Mouse (Mus musculus): ENCODE data around the gene Oxsr1. TPM values are rescaled to one million over a fixed set of nuclear protein-coding genes. Genes with fewer than 3 reads are reported as not detected.
A peak's percentile ranks its signal among the peaks of the same experiment; 100 is the strongest.

Gene Oxsr1
- polyA plus RNA-seq, 1 experiment from 2014 or later: 3.8 TPM

DNA sequence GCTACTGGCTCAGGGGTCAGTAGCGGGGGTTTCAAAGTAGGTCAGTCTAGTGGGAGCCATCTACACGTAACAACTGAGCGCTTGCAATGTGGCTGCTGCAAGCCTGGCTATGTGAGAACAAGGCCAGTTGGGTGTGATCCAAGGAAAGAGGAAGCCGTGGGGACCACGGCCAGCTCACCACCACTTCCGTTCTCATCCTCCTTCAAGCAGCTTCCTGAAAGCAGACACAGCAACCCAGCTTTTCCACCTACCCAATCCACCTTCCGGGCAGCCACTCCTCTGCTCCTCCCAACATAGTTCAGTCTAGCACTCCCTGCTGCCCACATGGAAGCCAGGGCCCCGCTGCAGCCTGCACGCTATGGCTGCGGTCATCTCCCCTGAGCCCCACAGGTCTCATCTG lies 12.1 kb upstream of the Oxsr1 start:
- Histone ChIP-seq H3K9ac (replicated peaks) (no peak overlapping the region), H3K4me2 (ENCODE audit: low read depth, low read length) (peak overlapping the region; percentile 2; the same call in 1 of the 2 replicates)
- WGBS (ENCODE audit: insufficient replicate concordance): 19% methylated on average over 10 of the region's 10 CpGs

DNA sequence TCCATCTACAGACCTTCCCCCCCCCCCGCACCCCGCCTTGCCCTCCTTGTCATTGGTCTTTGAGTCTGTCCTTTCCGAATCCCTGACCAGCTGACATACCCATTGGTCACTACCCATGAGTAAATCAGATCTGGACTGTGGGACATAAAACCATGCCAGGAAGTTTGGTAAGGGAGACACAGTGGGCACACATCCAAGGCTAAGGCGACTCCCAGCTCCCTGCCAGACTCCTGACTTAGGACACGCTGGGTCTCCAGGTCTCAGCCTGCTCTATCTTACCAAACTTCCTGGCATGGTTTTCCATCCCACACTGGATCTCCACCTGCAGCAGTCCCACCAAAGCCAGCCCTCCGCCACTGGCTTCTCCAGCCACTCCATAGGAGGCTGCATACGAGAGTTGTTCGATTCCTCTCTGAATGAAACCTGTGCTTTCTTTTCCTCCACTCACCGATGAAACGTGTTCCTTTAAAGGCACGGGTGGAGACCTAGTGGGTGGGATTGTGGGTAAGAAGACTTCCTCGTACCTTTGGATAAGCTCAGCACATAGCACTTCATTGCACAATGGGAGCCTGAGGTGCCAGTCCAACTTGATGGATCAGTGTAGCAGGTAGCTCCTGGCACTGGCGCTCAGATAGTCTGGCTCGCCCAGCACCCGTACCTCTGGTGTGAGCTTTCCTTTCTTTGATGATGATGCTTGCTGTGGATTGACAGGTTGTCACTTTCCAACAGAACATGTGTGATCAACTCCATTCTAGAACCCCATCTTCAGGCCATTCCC lies 8.1 kb upstream of the Oxsr1 start:
- Histone ChIP-seq H3K4me1 (ENCODE audit: insufficient read depth) (peaks cover 5% of the 10 kb centered on the region; the same call in 1 of the 2 replicates), H3K9me3 (ENCODE audit: low read length) (no peaks in the 10 kb centered on the region), H3K4me2 (ENCODE audit: low read depth, low read length) (no peak overlapping the region), H3K27me3 (ENCODE audit: insufficient read depth, low read length) (no peaks in the 10 kb centered on the region), H3K27ac (ENCODE audit: low read depth) (no peak overlapping the region), H3K9ac (replicated peaks) (no peak overlapping the region), H3K36me3 (replicated peaks; ENCODE audit: insufficient read depth, low read length) (no peaks in the 10 kb centered on the region), H3K4me3 (ENCODE audit: low read depth, low read length) (no peak overlapping the region)
- no peak for DNase-seq
- 81% methylated on average over 15 of the region's 15 CpGs for WGBS (ENCODE audit: insufficient replicate concordance)
- ATAC-seq: no peak
- TF ChIP-seq CTCF (IDR thresholded peaks at IDR 0.05; ENCODE audit: low read depth) (no peak), EP300 (IDR thresholded peaks at IDR 0.05; ENCODE audit: low read depth) (no peak)

More for the DNA sequence above, 12.1 kb upstream of the Oxsr1 start:
- no peak overlapping the region for H3K4me3 ChIP-seq (ENCODE audit: low read depth, low read length)
- no peaks in the 10 kb centered on the region for H3K9me3 ChIP-seq (ENCODE audit: low read length)
- peaks cover 15% of the 10 kb centered on the region for H3K4me1 ChIP-seq (ENCODE audit: insufficient read depth)
- no peak for TF ChIP-seq CTCF (IDR thresholded peaks at IDR 0.05; ENCODE audit: low read depth)
- no peak; the same call in 1 of the 2 replicates for TF ChIP-seq EP300 (IDR thresholded peaks at IDR 0.05; ENCODE audit: low read depth)
- H3K27me3 ChIP-seq (ENCODE audit: insufficient read depth, low read length): no peaks in the 10 kb centered on the region
- DNase-seq (peak; percentile 57), ATAC-seq (peak; percentile 58)
- H3K27ac ChIP-seq (ENCODE audit: low read depth): peak overlapping the region; percentile 61
- peaks cover 16% of the 10 kb centered on the region; the same call in 1 of the 2 replicates for H3K36me3 ChIP-seq (replicated peaks; ENCODE audit: insufficient read depth, low read length)

DNA sequence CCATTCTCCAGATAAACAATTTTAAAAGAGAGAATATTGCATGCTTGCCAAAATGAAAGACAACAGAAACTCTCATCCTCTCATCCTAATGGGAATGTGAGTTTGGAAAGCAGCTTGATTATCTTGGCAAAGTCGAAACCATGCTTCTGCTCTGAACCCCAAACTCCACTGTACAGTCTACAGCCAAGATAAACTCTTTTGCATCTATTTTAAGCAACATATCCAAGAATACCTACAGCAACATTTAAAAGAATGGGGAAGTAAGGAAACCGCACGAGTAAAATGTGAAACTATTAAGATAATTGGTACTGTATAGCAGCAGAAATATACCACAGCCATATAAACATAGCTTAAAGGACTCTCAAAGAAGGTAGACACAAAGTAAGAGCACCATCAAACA lies 6.3 kb upstream of the Oxsr1 start:
- ATAC-seq: no peak
- H3K27me3 ChIP-seq (ENCODE audit: insufficient read depth, low read length): no peaks in the 10 kb centered on the region
- H3K27ac ChIP-seq (ENCODE audit: low read depth): no peak overlapping the region

DNA sequence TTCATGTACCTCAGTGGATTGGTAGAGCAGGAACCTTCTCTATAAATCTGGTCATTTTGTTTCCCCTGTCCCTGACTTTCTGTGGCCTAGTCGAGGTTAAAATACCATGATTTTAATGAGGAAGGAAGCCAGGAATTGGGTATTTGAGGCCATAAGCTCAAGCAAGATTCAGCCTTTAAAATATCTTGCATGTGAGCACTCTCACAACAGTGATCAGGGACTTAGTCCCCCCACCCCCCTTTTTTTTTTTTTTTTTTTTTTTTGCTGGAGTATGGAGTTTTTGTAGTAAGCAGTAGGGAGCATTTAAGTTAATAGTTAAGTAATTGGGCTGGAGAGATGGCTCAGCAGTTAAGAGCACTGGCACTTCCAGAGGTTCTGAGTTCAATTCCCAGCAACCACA lies 1.9 kb upstream of the Oxsr1 start:
- Histone ChIP-seq H3K27me3 (ENCODE audit: insufficient read depth, low read length) (no peaks in the 10 kb centered on the region), H3K9me3 (ENCODE audit: low read length) (no peaks in the 10 kb centered on the region), H3K9ac (replicated peaks) (no peak overlapping the region), H3K4me1 (ENCODE audit: insufficient read depth) (peaks cover 13% of the 10 kb centered on the region), H3K4me3 (ENCODE audit: low read depth, low read length) (no peak overlapping the region), H3K36me3 (replicated peaks; ENCODE audit: insufficient read depth, low read length) (no peaks in the 10 kb centered on the region), H3K27ac (ENCODE audit: low read depth) (peak overlapping the region; percentile 96; the same call in 1 of the 2 replicates), H3K4me2 (ENCODE audit: low read depth, low read length) (peak overlapping the region; percentile 70)
- no peak for DNase-seq
- 47% methylated on average over 1 of the region's 1 CpGs for WGBS (ENCODE audit: insufficient replicate concordance)
- TF ChIP-seq EP300 (IDR thresholded peaks at IDR 0.05; ENCODE audit: low read depth): no peak
- no peak for TF ChIP-seq CTCF (IDR thresholded peaks at IDR 0.05; ENCODE audit: low read depth)
- no peak for ATAC-seq

More for the DNA sequence above, 6.3 kb upstream of the Oxsr1 start:
- Histone ChIP-seq H3K9me3 (ENCODE audit: low read length) (no peaks in the 10 kb centered on the region), H3K9ac (replicated peaks) (no peak overlapping the region), H3K4me2 (ENCODE audit: low read depth, low read length) (no peak overlapping the region), H3K4me3 (ENCODE audit: low read depth, low read length) (no peak overlapping the region), H3K4me1 (ENCODE audit: insufficient read depth) (peaks cover 3% of the 10 kb centered on the region; the same call in 1 of the 2 replicates), H3K36me3 (replicated peaks; ENCODE audit: insufficient read depth, low read length) (no peaks in the 10 kb centered on the region)
- 30% methylated on average over 3 of the region's 3 CpGs for WGBS (ENCODE audit: insufficient replicate concordance)
- DNase-seq: no peak
- no peak for TF ChIP-seq EP300 (IDR thresholded peaks at IDR 0.05; ENCODE audit: low read depth)
- TF ChIP-seq CTCF (IDR thresholded peaks at IDR 0.05; ENCODE audit: low read depth): no peak

DNA sequence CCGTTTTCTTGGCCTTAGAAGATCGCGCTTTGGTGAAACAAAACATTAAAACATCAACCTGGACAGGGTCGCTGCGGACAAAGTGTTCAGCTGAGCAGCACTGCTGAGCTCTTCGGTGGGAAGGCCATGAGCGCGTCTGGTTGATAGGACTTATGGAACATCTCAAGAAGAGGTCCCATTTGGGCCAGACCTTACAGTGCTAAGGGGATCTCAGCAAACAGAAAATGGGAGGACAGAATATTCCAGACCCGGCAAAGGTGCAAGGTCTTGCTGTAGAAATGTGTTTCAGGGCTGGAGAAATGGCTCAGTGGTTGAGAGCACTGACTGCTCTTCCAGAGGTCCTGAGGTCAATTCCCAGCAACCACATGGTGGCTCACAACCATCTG lies 1.0 kb upstream of the Oxsr1 start:
- WGBS (ENCODE audit: insufficient replicate concordance): 2% methylated on average over 9 of the region's 9 CpGs
- ATAC-seq (no peak), DNase-seq (no peak)
- Histone ChIP-seq H3K27ac (ENCODE audit: low read depth) (peak overlapping the region; percentile 96), H3K9ac (replicated peaks) (peak overlapping the region; percentile 69), H3K9me3 (ENCODE audit: low read length) (no peaks in the 10 kb centered on the region), H3K4me3 (ENCODE audit: low read depth, low read length) (peak overlapping the region; percentile 82), H3K27me3 (ENCODE audit: insufficient read depth, low read length) (no peaks in the 10 kb centered on the region), H3K36me3 (replicated peaks; ENCODE audit: insufficient read depth, low read length) (no peaks in the 10 kb centered on the region; the same call in 1 of the 2 replicates), H3K4me1 (ENCODE audit: insufficient read depth) (peaks cover 13% of the 10 kb centered on the region), H3K4me2 (ENCODE audit: low read depth, low read length) (peak overlapping the region; percentile 70)
- no peak for TF ChIP-seq CTCF (IDR thresholded peaks at IDR 0.05; ENCODE audit: low read depth)
- no peak for TF ChIP-seq EP300 (IDR thresholded peaks at IDR 0.05; ENCODE audit: low read depth)

DNA sequence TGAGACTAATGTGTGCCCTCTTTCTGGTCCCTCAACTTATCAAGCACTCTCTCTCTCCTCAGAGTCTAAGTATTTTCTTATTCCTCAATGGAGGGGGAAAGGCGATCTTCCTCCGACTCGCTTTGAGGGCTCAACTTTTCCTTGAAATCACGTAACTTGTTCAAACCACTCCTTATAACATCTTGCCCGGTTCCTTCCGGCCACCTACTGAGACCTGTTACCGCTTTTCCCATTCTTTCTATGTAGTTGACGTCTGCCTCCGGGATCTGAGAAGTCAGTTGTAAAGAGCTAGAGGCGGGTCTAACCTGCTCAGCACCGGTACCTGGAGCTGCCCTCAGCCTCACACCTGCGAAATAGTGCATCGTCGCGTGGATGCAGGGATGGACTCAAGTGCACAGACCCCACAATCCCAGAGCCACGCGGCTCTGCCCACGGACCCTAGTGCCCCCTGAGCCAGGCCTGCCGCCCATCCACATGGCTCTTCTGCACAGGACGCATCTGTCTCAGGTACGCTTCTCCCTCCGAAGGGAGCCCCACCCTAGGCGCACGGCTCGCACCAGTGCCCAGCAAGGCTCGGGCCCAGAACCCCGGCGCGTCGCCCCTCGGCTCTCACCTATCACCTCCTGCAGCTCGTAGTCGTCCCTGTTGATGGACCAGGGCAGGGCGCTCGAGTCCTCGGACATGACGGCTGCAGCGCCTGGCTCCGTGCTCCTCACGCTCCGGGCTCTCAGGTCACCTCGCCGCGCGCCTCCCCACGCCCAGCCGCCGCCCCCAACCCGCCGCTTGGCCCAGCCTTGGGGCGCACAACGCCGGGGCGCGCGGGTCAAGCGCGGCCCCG lies 616 bp downstream of the Oxsr1 start:
- TF ChIP-seq CTCF (IDR thresholded peaks at IDR 0.05; ENCODE audit: low read depth): no peak
- peaks cover 2% of the 10 kb centered on the region; the same call in 1 of the 2 replicates for H3K36me3 ChIP-seq (replicated peaks; ENCODE audit: insufficient read depth, low read length)
- no peaks in the 10 kb centered on the region for H3K9me3 ChIP-seq (ENCODE audit: low read length)
- no peaks in the 10 kb centered on the region for H3K27me3 ChIP-seq (ENCODE audit: insufficient read depth, low read length)
- 1% methylated on average over 48 of the region's 59 CpGs for WGBS (ENCODE audit: insufficient replicate concordance)
- peak overlapping the region; percentile 96 for H3K27ac ChIP-seq (ENCODE audit: low read depth)
- peak overlapping the region; percentile 84 for H3K9ac ChIP-seq (replicated peaks)
- peak overlapping the region; percentile 82 for H3K4me3 ChIP-seq (ENCODE audit: low read depth, low read length)
- ATAC-seq: peak; percentile 1
- H3K4me1 ChIP-seq (ENCODE audit: insufficient read depth): peaks cover 13% of the 10 kb centered on the region
- peak overlapping the region; percentile 97 for H3K4me2 ChIP-seq (ENCODE audit: low read depth, low read length)
- no peak for DNase-seq

Measured in liver, postnatal 0 days (tissue).